8 mouse cellular contexts compared by ENCODE assay signal in the genomic region with DNA sequence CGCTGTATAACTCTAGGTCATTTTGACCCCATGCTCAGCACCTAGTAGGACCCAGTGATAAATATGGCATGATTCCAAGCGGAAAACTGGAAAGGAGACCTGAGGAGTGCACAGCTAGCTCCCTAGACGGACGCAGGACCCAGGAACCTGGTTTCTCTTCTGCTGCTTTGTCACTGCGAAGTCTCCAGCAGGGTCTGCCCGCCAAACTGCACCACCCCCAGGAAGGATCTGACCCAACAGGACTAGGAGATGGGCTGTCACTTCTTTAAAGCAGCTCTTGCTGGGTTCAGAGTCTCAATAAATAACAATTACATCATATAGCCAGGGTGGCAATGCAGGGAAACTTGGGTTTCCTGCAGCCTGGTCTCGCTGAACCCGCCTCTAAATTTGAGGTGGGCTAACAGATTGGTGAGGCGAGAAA. TPM values are rescaled to one million over a fixed set of nuclear protein-coding genes. Genes with fewer than 3 reads are reported as not detected.
DNase-seq lines count a peak whose midpoint lies in the region; ATAC-seq lines count a peak whose summit lies in the region.

A gene (minus strand): TSS at position 157 of the 421 bp plus-strand sequence.

- no peaks in the 10 kb centered on the region for H3K27me3 ChIP-seq in hindbrain, embryonic 14.5 days (ENCODE audit: control insufficient read depth, insufficient read depth, low read length)

- WGBS in hindbrain, embryonic 14.5 days = 1% methylated on average over 9 of the region's 9 CpGs

- H3K4me3 ChIP-seq in hindbrain, embryonic 14.5 days (replicated peaks; ENCODE audit: low read length) = peak within 1 kb of the TSS; percentile 85

- H3K27ac ChIP-seq in hindbrain, embryonic 14.5 days = peak within 1 kb of the TSS; percentile 96

- no peaks in the 10 kb centered on the region for H3K36me3 ChIP-seq in hindbrain, embryonic 14.5 days (replicated peaks; ENCODE audit: control insufficient read depth, insufficient read depth)

- peak within 1 kb of the TSS; percentile 89 for H3K9ac ChIP-seq in hindbrain, embryonic 14.5 days

- H3K4me2 ChIP-seq in hindbrain, embryonic 14.5 days (replicated peaks) = peak within 1 kb of the TSS; percentile 56

- H3K4me1 ChIP-seq in hindbrain, embryonic 14.5 days (replicated peaks; ENCODE audit: control insufficient read depth, insufficient read depth, low read length) = peaks cover 12% of the 10 kb centered on the region

- ATAC-seq in hindbrain, embryonic 14.5 days (ENCODE audit: low FRiP score) = peak; percentile 17

- peak; percentile 49 for DNase-seq in ovary, adult 18-20 months (ENCODE audit: low spot score)
- DNase-seq in ovary, postnatal 36 days (ENCODE audit: low spot score) = no peak
- DNase-seq in cerebellum, postnatal 25 days = peak; percentile 70 to 80
- peak; percentile 56 for DNase-seq in gastrocnemius, adult 18-20 months (ENCODE audit: low spot score)
- peak; percentile 67 for DNase-seq in hindbrain, embryonic 14.5 days (ENCODE audit: low spot score)
- peak; percentile 31 for DNase-seq in left cerebral cortex, adult 11 months (ENCODE audit: low spot score)
- peak; percentile 50 for DNase-seq in lung, postnatal 25 days (ENCODE audit: low spot score)
- peak; percentile 46 for DNase-seq in right cerebral cortex, adult 18-20 months

- H3K9me3 ChIP-seq in hindbrain, embryonic 14.5 days (ENCODE audit: control insufficient read depth, low read length) = no peaks in the 10 kb centered on the region

RNA-seq across cellular contexts. Expression of the gene that starts here (rescaled TPM):
- 10 to 100 TPM; 32.8 to 45.6 TPM for total RNA-seq in gastrocnemius, adult 18-20 months (2021)
- polyA plus RNA-seq in hindbrain, embryonic 14.5 days (2014; fragmentation: Nextera tagmentation; extraction: Ambion mirVana) = 28.9 and 30.4 TPM in 2 replicates
